Mouse (Mus musculus) heart, adult 11 months (tissue): ENCODE data around the gene Smarcal1.

ENCODE experiments used
- DNase-seq: peaks from one replicate; pipeline ENCODE4 v3.0.0; 2022

The Smarcal1 gene

DNA sequence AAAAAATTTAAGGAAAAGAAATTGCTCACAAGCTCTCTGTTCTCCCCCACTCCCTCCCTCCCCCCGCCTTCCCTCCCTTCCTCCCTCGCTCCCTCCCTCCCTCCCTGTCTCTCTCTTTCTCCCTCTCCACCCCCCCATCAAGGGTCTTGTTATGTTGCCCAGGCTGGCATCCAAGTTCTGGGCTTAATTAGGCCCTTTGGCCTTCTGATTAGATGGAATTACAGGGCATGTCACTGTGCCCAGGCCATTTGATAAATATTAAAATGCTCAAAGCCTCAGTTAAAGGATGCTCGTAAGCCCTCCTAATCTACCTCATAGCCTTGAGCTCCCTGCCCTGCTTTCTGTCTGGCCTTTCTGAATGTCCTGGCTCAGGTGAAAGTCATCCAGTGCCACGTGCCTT, 7.6 kb downstream of the Smarcal1 start:
- DNase-seq: no peak

GRCm38 (mm10) chr1:72592350-72592749, 9.3 kb downstream of the Smarcal1 start:
- DNase-seq: peak; percentile 90

GRCm38 (mm10) chr1:72593340-72593951, 10.4 kb downstream of the Smarcal1 start:
- peak; percentile 98 for DNase-seq

DNA sequence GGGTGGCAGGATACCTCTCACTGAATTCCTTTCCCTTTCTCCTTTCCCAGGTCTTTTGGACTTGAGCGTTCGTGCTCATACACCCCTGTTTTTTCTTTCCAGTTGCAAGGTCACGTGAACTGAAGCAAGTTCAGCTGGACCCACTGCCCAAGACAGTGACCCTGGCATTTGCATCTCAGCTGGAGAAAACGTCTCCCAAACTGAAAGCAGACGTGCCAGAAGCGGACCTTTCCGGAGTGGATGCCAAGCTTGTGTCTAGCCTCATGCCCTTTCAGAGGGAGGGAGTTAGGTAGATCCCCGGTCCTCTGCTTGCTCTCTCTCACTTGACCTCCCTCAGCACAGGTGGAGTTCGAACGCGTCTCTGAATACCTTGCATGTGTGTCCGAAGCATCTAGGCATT, 12.6 kb downstream of the Smarcal1 start:
- DNase-seq: peak; percentile 87

DNA sequence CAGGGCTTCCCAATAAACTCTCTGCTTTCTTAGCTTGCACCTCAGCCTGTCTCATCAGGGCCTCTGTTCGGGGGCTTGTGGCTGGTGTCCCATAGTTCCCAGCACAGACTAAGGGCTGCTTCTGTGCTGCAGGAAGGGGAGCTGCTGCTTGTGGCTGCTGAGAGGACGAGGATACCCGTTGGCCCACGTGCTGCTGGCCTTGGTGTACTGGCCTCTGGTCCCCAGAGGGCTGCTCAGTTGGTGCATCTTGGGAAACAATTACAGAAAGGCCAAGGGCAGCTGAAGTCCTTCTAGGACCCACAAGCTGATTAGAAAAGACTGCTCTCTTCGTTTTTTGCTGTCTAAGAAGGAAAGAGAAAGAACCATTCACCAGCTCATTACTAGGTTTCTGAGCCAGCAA, 13.2 kb downstream of the Smarcal1 start:
- peak; percentile 92 for DNase-seq

- peak; percentile 89 for DNase-seq
These were observed 16.4 kb downstream of the Smarcal1 start for GRCm38 (mm10) chr1:72599146-72600101.

- peak; percentile 92 for DNase-seq
These were observed 17.7 kb downstream of the Smarcal1 start for GRCm38 (mm10) chr1:72600778-72601177.

- DNase-seq: peak; percentile 77
These were observed 18.2 kb downstream of the Smarcal1 start for GRCm38 (mm10) chr1:72601233-72601632.

DNA sequence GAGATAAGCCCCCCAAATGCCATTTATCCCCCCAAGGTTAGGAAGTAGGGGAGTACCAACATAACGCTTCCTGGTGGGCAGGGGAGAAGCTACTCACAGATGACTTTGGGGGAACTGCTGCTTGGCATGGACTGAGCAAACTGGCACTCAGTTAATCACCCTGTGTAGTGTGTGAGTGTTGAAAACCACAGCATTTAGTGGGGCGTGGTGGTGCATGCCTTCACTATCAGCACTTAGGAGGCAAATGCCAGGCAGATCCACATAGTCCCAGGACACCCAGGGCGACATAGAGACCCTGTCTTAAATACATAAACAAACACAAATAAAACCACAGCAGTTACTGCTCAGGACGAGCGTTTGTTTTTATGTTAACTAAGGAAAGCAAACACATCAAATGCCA, 19.1 kb downstream of the Smarcal1 start:
- peak; percentile 86 for DNase-seq

DNA sequence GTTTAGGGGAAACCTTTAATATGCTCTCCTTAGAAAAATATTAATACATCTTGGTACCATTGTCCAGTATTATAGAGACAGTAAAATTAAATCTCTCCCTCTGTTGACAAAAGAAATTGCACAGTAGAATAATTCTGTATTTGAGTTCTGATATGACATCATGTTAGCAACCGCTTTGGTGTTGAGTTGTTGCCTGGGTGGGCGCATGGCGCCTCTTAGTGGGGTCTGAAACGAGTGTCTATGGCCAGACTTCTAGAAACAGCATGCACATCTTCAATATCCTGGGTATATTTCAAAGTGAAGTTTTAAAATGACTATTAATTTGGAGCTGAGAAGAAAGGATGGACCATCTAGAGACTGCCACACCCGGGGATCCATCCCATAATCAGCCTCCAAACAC, 19.8 kb downstream of the Smarcal1 start:
- DNase-seq: no peak

- no peak for DNase-seq
These were observed 23.2 kb downstream of the Smarcal1 start for GRCm38 (mm10) chr1:72606186-72606673.

- peak; percentile 68 for DNase-seq
These were observed 26.1 kb downstream of the Smarcal1 start for GRCm38 (mm10) chr1:72609129-72609528.

DNA sequence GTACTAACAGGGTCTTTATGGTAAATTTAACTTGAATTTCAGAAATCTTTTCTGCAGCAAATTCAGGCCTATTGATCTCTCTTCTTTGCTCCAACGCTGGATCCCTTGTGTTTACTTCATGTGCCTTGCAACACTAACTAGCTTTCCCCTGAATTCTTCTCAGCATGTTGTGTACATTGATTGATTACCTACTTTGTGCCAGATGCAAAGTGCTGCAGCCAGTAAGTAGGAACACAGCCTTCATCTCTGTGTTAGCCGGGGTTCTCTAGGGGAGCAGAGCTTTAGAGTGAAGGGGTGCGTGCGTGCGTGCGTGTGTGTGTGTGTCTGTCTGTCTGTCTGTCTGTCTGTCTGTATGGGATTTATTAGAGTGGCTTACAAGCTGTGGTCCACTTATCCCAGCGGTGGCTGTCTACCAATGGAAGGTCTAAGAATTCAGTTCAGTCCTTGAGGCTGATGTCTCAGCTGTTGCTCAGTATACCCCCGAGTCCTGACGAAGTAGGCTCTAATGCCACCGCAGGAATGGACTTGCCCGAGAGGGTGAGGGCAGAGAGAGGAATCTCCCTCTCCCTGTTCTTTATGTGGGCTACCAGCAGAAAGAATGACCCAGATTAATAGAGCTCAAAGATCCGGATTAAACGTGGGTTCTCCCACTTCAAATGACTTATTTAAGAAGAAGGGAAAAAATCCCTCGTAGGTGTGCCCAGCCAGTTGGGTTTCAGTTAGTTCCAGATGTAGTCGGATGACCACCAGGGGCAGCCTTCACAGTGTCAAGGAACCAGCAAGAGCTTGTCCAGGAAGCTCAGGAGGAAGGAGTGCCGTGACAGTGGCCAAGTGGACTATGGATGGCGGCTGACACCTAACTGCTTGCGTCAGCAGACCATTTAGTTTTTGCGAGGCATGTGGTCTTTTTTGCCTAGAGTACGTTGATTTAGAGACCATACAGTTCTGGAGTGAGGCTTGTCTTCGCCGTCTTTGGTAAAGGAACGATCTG, 27.1 kb downstream of the Smarcal1 start:
- peak; percentile 83 for DNase-seq

DNA sequence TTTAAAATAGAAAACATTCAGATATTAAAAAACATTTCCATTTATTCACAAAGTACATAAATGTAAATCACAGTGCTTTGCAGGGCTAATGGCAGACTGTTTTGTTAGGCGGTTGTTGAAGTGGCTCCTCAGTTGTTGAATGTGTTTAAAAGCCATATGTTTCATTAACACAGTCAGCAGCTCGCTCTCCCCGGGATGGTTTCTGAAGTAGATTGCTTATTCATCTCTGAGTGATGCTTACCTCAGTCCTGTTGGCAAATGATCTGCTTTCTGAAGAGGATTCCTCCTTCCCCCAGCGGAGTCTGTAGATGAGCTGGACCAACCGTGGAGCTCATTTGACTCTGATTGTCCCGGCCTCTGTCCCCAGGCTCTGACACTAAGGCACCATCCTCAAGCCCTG, 29.1 kb downstream of the Smarcal1 start:
- no peak for DNase-seq

- no peak for DNase-seq
These were observed 52.2 kb downstream of the Smarcal1 start for GRCm38 (mm10) chr1:72635221-72635620.

DNA sequence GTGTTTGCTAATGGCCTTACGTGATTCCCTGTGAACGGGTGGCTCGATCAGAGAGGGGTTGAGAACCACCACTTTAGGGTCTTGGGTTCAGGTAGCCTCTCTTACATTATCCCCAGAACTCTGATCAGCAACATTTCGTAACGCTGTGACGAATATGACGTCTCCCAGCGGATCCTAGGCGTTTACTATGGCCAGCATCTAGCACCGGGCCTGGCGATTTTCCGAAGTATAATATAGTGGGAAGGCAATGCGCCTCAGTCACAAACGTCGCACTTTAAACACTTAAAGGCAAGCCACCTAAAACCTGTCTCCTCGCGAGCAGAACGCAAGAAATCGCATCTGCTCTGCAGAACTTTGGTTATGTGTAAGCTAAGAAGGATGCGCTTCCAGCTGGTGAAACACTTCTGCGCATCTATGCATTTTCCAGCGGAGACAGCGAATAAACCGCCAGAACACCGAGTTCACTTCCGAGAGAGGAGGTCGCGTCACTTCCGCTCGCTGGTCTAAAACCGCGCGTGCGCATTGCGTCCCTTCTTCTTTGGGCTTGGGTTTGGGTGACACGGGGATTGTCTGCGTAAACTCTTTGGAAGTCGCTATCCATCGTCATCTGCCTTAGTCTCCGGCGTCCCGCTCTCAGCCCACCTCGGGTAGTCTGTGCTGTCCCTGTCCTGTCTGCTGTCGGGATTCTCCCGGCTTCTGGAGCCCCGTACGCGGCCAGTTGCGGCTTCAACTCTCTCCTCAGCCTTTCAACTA, 57.8 kb downstream of the Smarcal1 start:
- peak; percentile 67 for DNase-seq

DNA sequence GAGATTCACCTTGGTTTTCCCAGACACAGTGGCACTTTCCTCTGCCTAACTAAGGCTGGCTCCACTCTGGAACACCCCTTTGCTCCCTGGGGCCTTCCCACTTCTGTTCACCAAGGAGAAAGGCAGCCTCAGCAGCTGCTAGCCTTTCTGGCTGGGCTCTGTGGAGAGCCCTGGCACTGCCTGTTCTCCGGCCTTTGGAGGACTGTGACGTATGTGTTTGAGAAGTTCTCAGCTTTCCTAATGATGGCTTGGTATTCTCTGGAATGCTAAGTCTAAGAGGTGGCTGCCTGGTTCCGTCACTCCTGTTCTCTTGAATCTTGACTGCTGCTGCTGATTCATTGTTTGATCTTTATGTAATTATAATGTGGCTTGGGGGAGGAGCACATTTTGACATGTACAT, 90.0 kb downstream of the Smarcal1 start:
- no peak for DNase-seq
